8 mouse cellular contexts compared by ENCODE assay signal in the genomic region with DNA sequence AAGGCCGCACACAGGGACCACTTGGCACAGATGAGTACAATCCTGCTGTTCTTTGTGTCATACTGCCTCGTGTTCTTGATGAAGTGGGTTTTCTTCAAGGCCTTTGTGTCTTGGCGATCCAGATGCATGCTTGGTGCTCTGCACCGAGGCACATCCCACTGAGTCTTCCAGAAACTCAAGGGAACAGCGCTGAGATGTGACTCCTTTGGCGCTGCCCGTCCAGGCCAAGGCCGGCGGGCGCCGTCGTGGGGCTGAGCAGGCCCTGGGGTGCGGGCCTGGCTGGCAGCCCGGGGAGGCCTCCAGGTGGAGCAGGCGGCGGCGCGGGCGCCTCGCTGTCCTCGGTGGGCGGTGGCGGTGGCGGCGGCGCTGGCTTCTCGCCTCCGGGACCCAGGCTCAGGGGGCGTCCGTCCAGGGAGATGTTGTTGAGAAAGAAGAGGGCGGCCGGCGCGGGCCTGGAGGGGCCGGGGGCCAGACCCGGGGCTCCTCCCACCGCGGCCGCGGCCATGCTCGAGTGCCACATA. TPM values are rescaled to one million over a fixed set of nuclear protein-coding genes. Genes with fewer than 3 reads are reported as not detected.
DNase-seq lines count a peak whose midpoint lies in the region; ATAC-seq and TF ChIP-seq lines count a peak whose summit lies in the region.
"Had no signal": no experiment of that assay in that cellular context is flagged by ENCODE, and none has a peak within 500 bp of the region (broad histone marks: within the 10 kb centered on the region; RNA-seq: fewer than 3 reads in every experiment).

No protein-coding gene starts in this region.

- peak overlapping the region; percentile 47 for H3K4me2 ChIP-seq in forebrain, embryonic 16.5 days (ENCODE audit: low read length)
- H3K4me2 ChIP-seq in liver, postnatal 0 days (ENCODE audit: low read depth, low read length): peak overlapping the region; percentile 55; the same call in 1 of the 2 replicates

- peak; percentile 57 for ATAC-seq in forebrain, embryonic 16.5 days
- ATAC-seq in liver, postnatal 0 days: no peak

- 14% methylated on average over 41 of the region's 41 CpGs for WGBS in forebrain, embryonic 16.5 days
- WGBS in liver, postnatal 0 days (ENCODE audit: insufficient replicate concordance): 17% methylated on average over 36 of the region's 41 CpGs

- no peak for DNase-seq in testis, postnatal 10 days (ENCODE audit: low spot score)
- no peak for DNase-seq in liver, postnatal 0 days
- DNase-seq in spleen, postnatal 36 days (ENCODE audit: low spot score in 2 of 2): no peak
- DNase-seq in gastrocnemius, postnatal 10 days: no peak
- DNase-seq in adrenal gland, postnatal 4 days (ENCODE audit: low spot score in 2 of 2): no peak

- no peaks in the 10 kb centered on the region for H3K27me3 ChIP-seq in testis, adult 2 months (ENCODE audit: control insufficient read depth, insufficient read depth, low read length)
- H3K27me3 ChIP-seq in forebrain, embryonic 16.5 days (replicated peaks; ENCODE audit: control insufficient read depth, insufficient read depth, low read length): no peaks in the 10 kb centered on the region
- H3K27me3 ChIP-seq in liver, postnatal 0 days (ENCODE audit: insufficient read depth, low read length): no peaks in the 10 kb centered on the region

- H3K4me1 ChIP-seq in testis, adult 2 months (ENCODE audit: control insufficient read depth, insufficient read depth, low read length): no peaks in the 10 kb centered on the region; the same call in 1 of the 2 replicates
- 0 out of 2 replicates have a peak, but pooled peaks cover 3% of the 10 kb centered on the region for H3K4me1 ChIP-seq in forebrain, embryonic 16.5 days (replicated peaks; ENCODE audit: control insufficient read depth, insufficient read depth, low read length)
- H3K4me1 ChIP-seq in liver, postnatal 0 days (ENCODE audit: insufficient read depth): no peaks in the 10 kb centered on the region

- H3K9ac ChIP-seq in forebrain, embryonic 16.5 days (replicated peaks; ENCODE audit: low read depth, low read length): peak overlapping the region; percentile 45
- H3K9ac ChIP-seq in liver, postnatal 0 days (replicated peaks): no peak overlapping the region

- H3K27ac ChIP-seq in testis, adult 2 months (ENCODE audit: control insufficient read depth, insufficient read depth, low read depth, low read length): no peak overlapping the region
- H3K27ac ChIP-seq in forebrain, embryonic 16.5 days (ENCODE audit: low read length): no peak overlapping the region
- no peak overlapping the region for H3K27ac ChIP-seq in liver, postnatal 0 days (ENCODE audit: low read depth)

- no peaks in the 10 kb centered on the region for H3K9me3 ChIP-seq in forebrain, embryonic 16.5 days (ENCODE audit: control insufficient read depth, low read length)
- no peaks in the 10 kb centered on the region for H3K9me3 ChIP-seq in liver, postnatal 0 days (ENCODE audit: low read length)

- no peak for TF ChIP-seq POLR2A in testis, adult 2 months (IDR thresholded peaks at IDR 0.05; ENCODE audit: control insufficient read depth, low read depth, low read length)

- H3K4me3 ChIP-seq in testis, adult 2 months (ENCODE audit: control insufficient read depth, low read depth, low read length): peak overlapping the region; percentile 57
- H3K4me3 ChIP-seq in forebrain, embryonic 16.5 days (replicated peaks; ENCODE audit: low read length): peak overlapping the region; percentile 31
- H3K4me3 ChIP-seq in liver, postnatal 0 days (ENCODE audit: low read depth, low read length): peak overlapping the region; percentile 20; the same call in 1 of the 2 replicates

- no peaks in the 10 kb centered on the region for H3K36me3 ChIP-seq in testis, adult 2 months (ENCODE audit: control insufficient read depth, insufficient read depth, low read length)
- no peaks in the 10 kb centered on the region for H3K36me3 ChIP-seq in forebrain, embryonic 16.5 days (ENCODE audit: control insufficient read depth, insufficient read depth)
- H3K36me3 ChIP-seq in liver, postnatal 0 days (replicated peaks; ENCODE audit: insufficient read depth, low read length): no peaks in the 10 kb centered on the region

- no peak for TF ChIP-seq EP300 in liver, postnatal 0 days (IDR thresholded peaks at IDR 0.05; ENCODE audit: low read depth)

- no peak for TF ChIP-seq CTCF in testis, adult 2 months (IDR thresholded peaks at IDR 0.05; ENCODE audit: control insufficient read depth, insufficient read depth, insufficient replicate concordance, low read depth, low read length)
- TF ChIP-seq CTCF in liver, postnatal 0 days (IDR thresholded peaks at IDR 0.05; ENCODE audit: low read depth): no peak

RNA-seq across cellular contexts. Expression of a gene that starts 6.1 kb away (rescaled TPM):
- polyA plus RNA-seq in testis, adult 2 months (2012; rRNA removed): 10.9 and 11.8 TPM in 2 replicates
- 36.4 and 39.4 TPM in 2 replicates for polyA plus RNA-seq in forebrain, embryonic 16.5 days (2015; fragmentation: Nextera tagmentation; extraction: Ambion mirVana)
- polyA plus RNA-seq in liver, postnatal 0 days (2015; fragmentation: Nextera tagmentation; extraction: Ambion mirVana): 7.9 and 8.4 TPM in 2 replicates
- 10 to 100 TPM; 10.4 to 10.8 TPM for total RNA-seq in gastrocnemius, postnatal 10 days (2021)
- total RNA-seq in adrenal gland, postnatal 4 days (2021): 10 to 100 TPM; 20.5 to 22.6 TPM

RNA-seq across cellular contexts. Expression of a gene that starts 30.4 kb away (rescaled TPM):
- polyA plus RNA-seq in testis, adult 2 months (2012; rRNA removed): not detected in 2 replicates
- polyA plus RNA-seq in forebrain, embryonic 16.5 days (2015; fragmentation: Nextera tagmentation; extraction: Ambion mirVana): not detected in 2 replicates
- polyA plus RNA-seq in liver, postnatal 0 days (2015; fragmentation: Nextera tagmentation; extraction: Ambion mirVana): not detected in 2 replicates
- total RNA-seq in gastrocnemius, postnatal 10 days (2021): not detected
- not detected for total RNA-seq in adrenal gland, postnatal 4 days (2021)
- polyA plus RNA-seq: large intestine, adult 2 months had no signal
